8 mouse cellular contexts compared by ENCODE assay signal in the genomic region with DNA sequence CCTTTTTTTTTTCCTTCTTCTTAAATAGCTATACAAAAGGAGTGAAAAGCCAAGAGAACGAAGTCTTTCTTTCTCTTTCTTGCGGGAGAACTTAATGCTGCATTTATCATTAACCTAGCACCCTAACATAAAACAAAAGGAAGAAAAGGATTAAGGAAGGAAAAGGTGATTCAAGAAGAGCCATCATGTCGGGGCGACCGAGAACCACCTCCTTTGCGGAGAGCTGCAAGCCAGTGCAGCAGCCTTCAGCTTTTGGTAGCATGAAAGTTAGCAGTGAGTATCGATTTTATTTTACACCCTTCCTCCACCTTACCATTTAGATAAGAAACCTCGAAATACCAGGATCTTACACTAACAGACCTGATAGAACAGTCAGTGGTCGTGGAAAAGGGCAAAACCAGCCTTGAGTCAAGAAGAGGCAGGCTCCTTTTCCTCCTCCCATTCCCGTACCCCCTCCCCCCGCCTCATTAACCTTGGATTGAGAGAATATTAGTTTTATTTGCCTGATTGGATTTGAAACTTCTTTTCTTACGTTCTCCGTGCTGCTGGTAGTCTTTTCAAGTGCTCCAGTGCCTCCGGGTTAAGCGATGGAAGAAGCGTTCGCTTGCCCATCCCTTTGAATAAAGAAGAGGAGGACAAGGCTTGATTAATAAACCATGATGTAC. TPM values are rescaled to one million over a fixed set of nuclear protein-coding genes. Genes with fewer than 3 reads are reported as not detected.
DNase-seq lines count a peak whose midpoint lies in the region; ATAC-seq and TF ChIP-seq lines count a peak whose summit lies in the region.

No protein-coding gene starts in this region.

- H3K4me2 ChIP-seq in forebrain, embryonic 13.5 days: peak overlapping the region; percentile 91
- H3K4me2 ChIP-seq in limb, embryonic 15.5 days: peak overlapping the region; percentile 62
- H3K4me2 ChIP-seq in neural tube, embryonic 15.5 days: peak overlapping the region; percentile 78

- H3K9me3 ChIP-seq in forebrain, embryonic 13.5 days (replicated peaks): no peaks in the 10 kb centered on the region
- H3K9me3 ChIP-seq in limb, embryonic 15.5 days: no peaks in the 10 kb centered on the region
- H3K9me3 ChIP-seq in neural tube, embryonic 15.5 days (replicated peaks): no peaks in the 10 kb centered on the region

- no peaks in the 10 kb centered on the region for H3K27me3 ChIP-seq in kidney, adult 2 months (replicated peaks; ENCODE audit: control insufficient read depth, insufficient read depth, low read length)
- H3K27me3 ChIP-seq in forebrain, embryonic 13.5 days: no peaks in the 10 kb centered on the region
- no peaks in the 10 kb centered on the region for H3K27me3 ChIP-seq in limb, embryonic 15.5 days
- no peaks in the 10 kb centered on the region for H3K27me3 ChIP-seq in neural tube, embryonic 15.5 days (replicated peaks)

- whole genome bisulfite sequencing in kidney, adult 2 months: under 1% methylated on average over 17 of the region's 17 CpGs
- 0% methylated on average over 17 of the region's 17 CpGs for WGBS in forebrain, embryonic 13.5 days
- under 1% methylated on average over 17 of the region's 17 CpGs for WGBS in limb, embryonic 15.5 days
- WGBS in neural tube, embryonic 15.5 days: under 1% methylated on average over 17 of the region's 17 CpGs

- peak; percentile 22 for DNase-seq in kidney, adult 2 months
- no peak for DNase-seq in kidney, postnatal 14 days
- DNase-seq in NIH3T3 (ENCODE audit: low read depth): peak; percentile 25
- no peak for DNase-seq in gastrocnemius, postnatal 36 days
- no peak for DNase-seq in gastrocnemius, postnatal 25 days

- H3K27ac ChIP-seq in kidney, adult 2 months (ENCODE audit: insufficient read depth, low read depth, low read length): peak overlapping the region; percentile 1; the same call in 1 of the 2 replicates
- peak overlapping the region; percentile 100 for H3K27ac ChIP-seq in forebrain, embryonic 13.5 days
- H3K27ac ChIP-seq in limb, embryonic 15.5 days: peak overlapping the region; percentile 43
- H3K27ac ChIP-seq in neural tube, embryonic 15.5 days (replicated peaks): peak overlapping the region; percentile 100

- no peak for TF ChIP-seq CTCF in kidney, adult 2 months (conservative IDR thresholded peaks at IDR 0.05; ENCODE audit: insufficient read depth, insufficient read length, low read depth, low read length)

- H3K4me1 ChIP-seq in kidney, adult 2 months (ENCODE audit: control insufficient read depth, insufficient read depth, low read length): peaks cover 8% of the 10 kb centered on the region; the same call in 1 of the 2 replicates
- H3K4me1 ChIP-seq in forebrain, embryonic 13.5 days: peaks cover 39% of the 10 kb centered on the region
- peaks cover 18% of the 10 kb centered on the region for H3K4me1 ChIP-seq in limb, embryonic 15.5 days
- peaks cover 40% of the 10 kb centered on the region for H3K4me1 ChIP-seq in neural tube, embryonic 15.5 days

- no peak for ATAC-seq in forebrain, embryonic 13.5 days
- no peak for ATAC-seq in limb, embryonic 15.5 days (ENCODE audit: insufficient number of reproducible peaks, low FRiP score, low TSS enrichment, low read depth)
- ATAC-seq in neural tube, embryonic 15.5 days (ENCODE audit: low FRiP score): no peak

- intact Hi-C loops in gastrocnemius, postnatal 36 days (cut with DNase I): loop anchor here (5.0 kb wide), 2 partner anchors 37 to 107 kb away; no protein-coding TSS in a partner anchor

- H3K4me3 ChIP-seq in kidney, adult 2 months (ENCODE audit: insufficient read depth, low read depth, low read length): peak overlapping the region; percentile 83
- H3K4me3 ChIP-seq in forebrain, embryonic 13.5 days: peak overlapping the region; percentile 95
- H3K4me3 ChIP-seq in limb, embryonic 15.5 days: peak overlapping the region; percentile 83
- H3K4me3 ChIP-seq in neural tube, embryonic 15.5 days (replicated peaks): peak overlapping the region; percentile 91

- H3K9ac ChIP-seq in forebrain, embryonic 13.5 days: peak overlapping the region; percentile 100
- peak overlapping the region; percentile 91 for H3K9ac ChIP-seq in limb, embryonic 15.5 days
- peak overlapping the region; percentile 99 for H3K9ac ChIP-seq in neural tube, embryonic 15.5 days (replicated peaks)

- H3K36me3 ChIP-seq in kidney, adult 2 months (ENCODE audit: control insufficient read depth, insufficient read depth, low read length): no peaks in the 10 kb centered on the region
- H3K36me3 ChIP-seq in forebrain, embryonic 13.5 days (ENCODE audit: poor library complexity, severe bottlenecking): no peaks in the 10 kb centered on the region
- no peaks in the 10 kb centered on the region for H3K36me3 ChIP-seq in limb, embryonic 15.5 days
- H3K36me3 ChIP-seq in neural tube, embryonic 15.5 days: no peaks in the 10 kb centered on the region

- TF ChIP-seq POLR2A in kidney, adult 2 months (IDR thresholded peaks at IDR 0.05; ENCODE audit: low read depth, low read length): no peak

RNA-seq across cellular contexts. Expression of gene Gsk3b, which starts 1.7 kb away (rescaled TPM):
- 10.1 and 12.0 TPM in 2 replicates for polyA plus RNA-seq in kidney, adult 2 months (2012; rRNA removed)
- polyA plus RNA-seq in forebrain, embryonic 13.5 days (2015; fragmentation: Nextera tagmentation; extraction: Ambion mirVana): 140 and 143 TPM in 2 replicates
- 52.0 and 55.3 TPM in 2 replicates for polyA plus RNA-seq in limb, embryonic 15.5 days (2015; fragmentation: Nextera tagmentation; extraction: Ambion mirVana)
- polyA plus RNA-seq in neural tube, embryonic 15.5 days (2015; fragmentation: Nextera tagmentation; extraction: Ambion mirVana): 130 and 145 TPM in 2 replicates
- total RNA-seq in gastrocnemius, postnatal 36 days (2021): 10 to 100 TPM; 48.5 to 55.5 TPM
- 10 to 100 TPM; 49.5 to 51.7 TPM for total RNA-seq in gastrocnemius, postnatal 25 days (2021)

Comparison
In these comparisons a context has a peak if more than half of its experiments do, and no peak if none do; other contexts are left out.
1. DNase-seq: peak in kidney, adult 2 months (single experiment) and NIH3T3 (single experiment); none in kidney, postnatal 14 days (single experiment), gastrocnemius, postnatal 36 days (0 of 2) and gastrocnemius, postnatal 25 days (single experiment).
2. H3K27ac ChIP-seq: peak in every context shown above with its lines; median percentile 100 in forebrain, embryonic 13.5 days; 100 in neural tube, embryonic 15.5 days; 43 in limb, embryonic 15.5 days; 1 in kidney, adult 2 months.
3. Peak in every context shown above with its lines, with median percentiles within 50 percentile points of each other: H3K4me3 ChIP-seq, H3K4me2 ChIP-seq and H3K9ac ChIP-seq.